Mouse (Mus musculus): ENCODE data around the gene Gm281. TPM values are rescaled to one million over a fixed set of nuclear protein-coding genes. Genes with fewer than 3 reads are reported as not detected.

Gene Gm281
- polyA plus RNA-seq, 1 experiment from 2014 or later = not detected

DNA sequence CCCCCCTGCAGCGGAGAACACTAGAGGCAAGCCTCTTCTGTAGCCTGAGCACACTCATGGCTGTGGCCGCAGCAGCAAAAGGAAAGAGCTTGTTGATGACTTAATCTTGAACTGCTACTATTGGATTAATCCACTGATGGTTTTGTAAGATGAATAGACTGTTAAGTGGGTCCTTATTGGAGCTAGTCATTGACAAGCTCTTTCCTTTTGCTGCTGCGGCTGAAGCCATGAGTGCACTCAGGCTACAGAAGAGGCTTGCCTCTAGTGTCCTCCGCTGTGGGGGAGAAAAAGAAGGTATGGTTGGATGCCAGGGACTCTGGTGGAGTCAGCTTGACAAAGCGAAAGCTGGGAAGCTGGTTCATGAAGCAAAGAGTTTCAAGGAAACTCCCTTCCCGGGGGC is 135.9 kb downstream of the Gm281 start:
- H3K4me3 ChIP-seq (ENCODE audit: low read length) = no peak overlapping the region
- H3K36me3 ChIP-seq (ENCODE audit: control insufficient read depth, insufficient read depth, low read length) = no peaks in the 10 kb centered on the region
- no peak overlapping the region for H3K4me2 ChIP-seq (replicated peaks; ENCODE audit: low read depth, low read length)
- WGBS = 54% methylated on average over 4 of the region's 6 CpGs
- H3K27ac ChIP-seq (ENCODE audit: low read depth, low read length) = no peak overlapping the region
- ATAC-seq (ENCODE audit: low FRiP score, low TSS enrichment) = no peak
- no peak overlapping the region for H3K9ac ChIP-seq (ENCODE audit: low read depth, low read length)
- no peaks in the 10 kb centered on the region for H3K27me3 ChIP-seq (ENCODE audit: control insufficient read depth, insufficient read depth, low read length)
- H3K9me3 ChIP-seq (ENCODE audit: control insufficient read depth, low read length) = no peaks in the 10 kb centered on the region
- no peaks in the 10 kb centered on the region for H3K4me1 ChIP-seq (ENCODE audit: control insufficient read depth, insufficient read depth, low read length)

DNA sequence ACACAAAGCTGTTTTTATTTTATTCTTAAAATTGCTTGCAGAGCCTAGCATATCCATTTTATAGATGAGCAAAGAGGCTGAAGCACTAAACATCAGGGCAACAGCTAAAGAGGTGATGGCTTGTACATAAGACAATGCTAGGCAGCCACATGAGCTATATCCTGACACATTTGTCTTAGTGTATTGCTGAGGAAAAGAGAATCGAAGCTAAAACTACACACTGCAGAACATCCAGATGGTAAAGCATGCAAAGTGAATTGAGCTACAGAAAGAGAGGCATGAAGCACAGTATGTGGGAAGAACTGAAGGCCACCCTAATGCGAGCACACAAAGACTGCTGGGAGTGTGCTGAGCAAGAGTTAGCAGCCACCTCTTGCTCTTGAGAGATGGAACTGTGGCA is 143.1 kb downstream of the Gm281 start:
- WGBS = 61% methylated on average over 2 of the region's 2 CpGs
- Histone ChIP-seq H3K27ac (ENCODE audit: low read depth, low read length) (no peak overlapping the region), H3K36me3 (ENCODE audit: control insufficient read depth, insufficient read depth, low read length) (no peaks in the 10 kb centered on the region), H3K9ac (ENCODE audit: low read depth, low read length) (no peak overlapping the region), H3K9me3 (ENCODE audit: control insufficient read depth, low read length) (no peaks in the 10 kb centered on the region), H3K4me3 (ENCODE audit: low read length) (no peak overlapping the region), H3K4me2 (replicated peaks; ENCODE audit: low read depth, low read length) (no peak overlapping the region), H3K4me1 (ENCODE audit: control insufficient read depth, insufficient read depth, low read length) (no peaks in the 10 kb centered on the region), H3K27me3 (ENCODE audit: control insufficient read depth, insufficient read depth, low read length) (no peaks in the 10 kb centered on the region)
- ATAC-seq (ENCODE audit: low FRiP score, low TSS enrichment) = no peak; the same call in 1 of the 2 replicates

DNA sequence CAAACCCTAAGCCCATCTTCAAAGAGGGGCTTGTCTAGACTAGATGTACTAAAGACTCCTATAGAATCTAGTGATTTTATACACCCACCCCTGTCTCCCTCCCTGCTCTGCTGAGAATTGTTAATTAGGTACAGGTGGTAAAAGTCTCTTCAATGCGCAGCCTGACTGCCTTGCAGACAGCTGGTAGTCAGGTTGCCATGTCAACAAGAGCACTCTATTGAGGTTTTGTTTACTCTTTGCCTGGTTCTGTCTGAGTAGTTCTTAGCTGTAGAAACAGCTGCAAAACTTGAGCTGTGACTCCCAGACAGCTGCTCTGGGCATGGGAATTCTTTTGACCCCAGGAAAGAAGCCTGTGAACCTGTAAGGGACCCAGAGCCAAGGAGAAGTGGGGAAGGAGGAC is 143.6 kb downstream of the Gm281 start:
- H3K27ac ChIP-seq (ENCODE audit: low read depth, low read length) = no peak overlapping the region
- no peaks in the 10 kb centered on the region for H3K4me1 ChIP-seq (ENCODE audit: control insufficient read depth, insufficient read depth, low read length)
- no peak overlapping the region for H3K9ac ChIP-seq (ENCODE audit: low read depth, low read length)
- H3K4me3 ChIP-seq (ENCODE audit: low read length) = no peak overlapping the region
- H3K36me3 ChIP-seq (ENCODE audit: control insufficient read depth, insufficient read depth, low read length) = no peaks in the 10 kb centered on the region
- H3K9me3 ChIP-seq (ENCODE audit: control insufficient read depth, low read length) = no peaks in the 10 kb centered on the region
- no peak overlapping the region for H3K4me2 ChIP-seq (replicated peaks; ENCODE audit: low read depth, low read length)
- ATAC-seq (ENCODE audit: low FRiP score, low TSS enrichment) = peak; percentile 98
- WGBS = 0% methylated on average over 1 of the region's 1 CpGs
- H3K27me3 ChIP-seq (ENCODE audit: control insufficient read depth, insufficient read depth, low read length) = no peaks in the 10 kb centered on the region

Small RNA genes lying within 50 kb of the gene (microRNA-seq; reads per million reads assigned to microRNA genes)
- not detected for gene Gm27506

Other genes starting within 250 kb of the Gm281 start
- not detected in 2 replicates for gene Sntn, start 243.6 kb downstream of the Gm281 start, polyA plus RNA-seq (2014; fragmentation: Nextera tagmentation; extraction: Ambion mirVana)
- 6.3 and 7.1 TPM in 2 replicates for gene Atxn7, start 47.0 kb upstream of the Gm281 start, polyA plus RNA-seq (2014; fragmentation: Nextera tagmentation; extraction: Ambion mirVana)
- gene Thoc7, start 47.4 kb upstream of the Gm281 start, polyA plus RNA-seq (2014; fragmentation: Nextera tagmentation; extraction: Ambion mirVana) = 211 and 296 TPM in 2 replicates
- gene Psmd6, start 206.5 kb upstream of the Gm281 start, polyA plus RNA-seq (2014; fragmentation: Nextera tagmentation; extraction: Ambion mirVana) = 232 and 248 TPM in 2 replicates